Mouse (Mus musculus) stomach, embryonic 16.5 days (tissue): Measurements from ENCODE around the gene Sema5b. TPM values are rescaled to one million over a fixed set of nuclear protein-coding genes. Genes with fewer than 3 reads are reported as not detected.
A peak's percentile ranks its signal among the peaks of the same experiment; 100 is the strongest.

Experiments
- ATAC-seq: fragments of 200-750 bp; cut with Nextera tagmentation; 2 replicates; pipeline ENCODE4 v1.8.0; 2017; ENCODE audit warnings: moderate number of reproducible peaks, moderate TSS enrichment; ENCODE audit not compliant: insufficient read depth, low FRiP score
- H3K27ac ChIP-seq: fragments of 300-500 bp; sonication (generic); 2 replicates; pipeline ENCODE4 v1.5.1; 2014; ENCODE audit warnings: low read length
- H3K27me3 ChIP-seq: fragments of 300-500 bp; sonication (generic); 2 replicates; pipeline ENCODE4 v1.6.1; 2014; ENCODE audit warnings: low read length, control low read depth, mixed read lengths; ENCODE audit not compliant: control insufficient read depth, insufficient read depth
- H3K36me3 ChIP-seq: fragments of 300-500 bp; sonication (generic); 2 replicates; pipeline ENCODE4 v1.6.1; 2014; ENCODE audit warnings: low read length; ENCODE audit not compliant: control insufficient read depth, insufficient read depth
- H3K4me1 ChIP-seq: fragments of 300-500 bp; sonication (generic); 2 replicates; pipeline ENCODE4 v1.6.1; 2014; ENCODE audit warnings: low read length, control low read depth, mixed read lengths; ENCODE audit not compliant: control insufficient read depth, insufficient read depth
- H3K4me2 ChIP-seq: fragments of 300-500 bp; sonication (generic); 2 replicates; pipeline ENCODE4 v1.6.1; 2014; ENCODE audit warnings: low read depth, low read length, mixed read lengths
- H3K4me3 ChIP-seq: fragments of 300-500 bp; sonication (generic); replicated peaks from 2 replicates; pipeline ENCODE4 v1.5.1; 2014; ENCODE audit warnings: mild to moderate bottlenecking, low read length
- H3K9ac ChIP-seq: fragments of 300-500 bp; sonication (generic); 2 replicates; pipeline ENCODE4 v1.6.1; 2014; ENCODE audit warnings: low read length
- H3K9me3 ChIP-seq: fragments of 300-500 bp; sonication (generic); replicated peaks from 2 replicates; pipeline ENCODE4 v1.6.1; 2016; ENCODE audit warnings: low read length, control low read depth; ENCODE audit not compliant: control insufficient read depth
- WGBS: fragments of 180-500 bp; shearing (Covaris S2); extraction: QIAGEN DNeasy Blood & Tissue Kit; methylation state at CpG from one replicate; pipeline ENCODE4 v1.1.7; 2014; 5-methylcytosine and 5-hydroxymethylcytosine counted together
- polyA plus RNA-seq: library from polyadenylated mRNA; unstranded; fragments of >200 nt; fragmentation: Nextera tagmentation; extraction: Ambion mirVana; gene quantifications from 2 replicates; pipeline ENCODE4 v1.2.1, GENCODE M21; 2015

Gene Sema5b
- polyA plus RNA-seq, 1 experiment from 2014 or later, result 5.3 TPM

DNA sequence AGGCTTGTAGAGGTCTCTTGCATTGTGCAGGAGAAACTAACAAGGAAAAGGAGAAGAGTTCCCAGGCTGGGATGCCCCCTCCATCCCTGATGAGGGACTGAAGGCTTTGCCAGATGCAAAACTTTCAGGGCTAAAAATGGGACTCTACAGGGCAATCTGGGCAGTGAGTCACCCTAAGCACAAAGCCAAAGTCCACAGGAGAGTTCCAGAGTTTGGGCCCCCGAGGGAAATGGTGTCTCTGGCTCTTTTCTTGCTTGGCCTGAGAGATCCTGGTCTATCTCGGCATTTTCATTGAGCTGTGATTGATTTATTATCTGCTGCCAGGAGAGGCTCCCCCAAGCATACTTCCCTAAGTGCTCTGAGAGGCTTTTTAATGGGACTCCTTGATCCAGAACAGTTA is 92.1 kb downstream of the Sema5b start:
- no peak for ATAC-seq
- Histone ChIP-seq H3K9ac (no peak overlapping the region), H3K27me3 (no peaks in the 10 kb centered on the region), H3K9me3 (no peaks in the 10 kb centered on the region), H3K36me3 (no peaks in the 10 kb centered on the region), H3K27ac (no peak overlapping the region), H3K4me1 (peaks cover 10% of the 10 kb centered on the region), H3K4me3 (no peak overlapping the region), H3K4me2 (no peak overlapping the region)
- 31% methylated on average over 2 of the region's 2 CpGs for WGBS

DNA sequence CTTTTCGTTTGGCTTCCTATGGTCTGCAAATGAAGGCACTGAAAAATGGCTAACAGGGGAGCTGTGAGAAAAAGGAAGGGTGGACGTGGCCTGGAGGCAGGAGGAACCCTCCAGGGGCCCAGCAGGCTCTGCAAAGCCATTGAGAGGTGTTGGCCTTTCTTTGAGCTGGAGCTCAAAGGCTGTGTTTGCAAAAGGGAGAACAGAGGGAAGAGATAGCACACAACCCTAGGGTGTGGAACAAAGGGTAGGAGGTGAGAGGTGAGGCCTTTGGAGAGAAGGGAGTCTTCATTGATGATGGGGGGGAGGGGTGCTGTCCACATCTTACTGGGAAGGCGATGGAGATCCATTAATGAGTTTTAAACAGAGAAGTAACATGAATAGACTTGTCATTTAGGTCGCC is 94.0 kb downstream of the Sema5b start:
- H3K9me3 ChIP-seq, result no peaks in the 10 kb centered on the region
- H3K4me2 ChIP-seq, result no peak overlapping the region
- no peak for ATAC-seq
- H3K4me3 ChIP-seq, result no peak overlapping the region
- H3K4me1 ChIP-seq, result peaks cover 10% of the 10 kb centered on the region
- H3K9ac ChIP-seq, result no peak overlapping the region
- no peaks in the 10 kb centered on the region for H3K36me3 ChIP-seq
- H3K27me3 ChIP-seq, result no peaks in the 10 kb centered on the region
- H3K27ac ChIP-seq, result no peak overlapping the region
- 49% methylated on average over 4 of the region's 4 CpGs for WGBS

DNA sequence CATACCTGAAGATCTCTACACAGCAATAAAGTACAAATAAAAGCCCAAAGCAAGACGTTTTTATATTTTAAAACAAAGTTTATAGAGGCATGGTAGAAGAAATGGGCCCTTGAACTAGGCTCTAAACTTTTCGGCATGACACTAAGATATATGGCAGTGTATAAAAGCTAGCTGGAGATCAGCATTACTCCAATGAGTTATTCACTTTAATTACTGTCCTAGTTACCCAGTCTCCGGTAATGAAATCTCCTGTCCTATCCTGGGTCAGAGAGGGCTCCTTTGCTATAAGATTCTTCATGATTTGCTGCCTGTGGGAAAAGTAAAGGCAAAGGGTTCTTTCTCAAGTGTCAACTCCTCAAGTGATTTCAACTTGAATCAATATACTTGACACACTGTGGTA is 98.6 kb downstream of the Sema5b start:
- Histone ChIP-seq H3K27me3 (no peaks in the 10 kb centered on the region), H3K36me3 (no peaks in the 10 kb centered on the region), H3K27ac (no peak overlapping the region), H3K4me3 (no peak overlapping the region), H3K9ac (no peak overlapping the region), H3K9me3 (no peaks in the 10 kb centered on the region), H3K4me1 (no peaks in the 10 kb centered on the region; the same call in 1 of the 2 replicates), H3K4me2 (no peak overlapping the region)
- 70% methylated on average over 3 of the region's 3 CpGs for WGBS
- no peak for ATAC-seq

DNA sequence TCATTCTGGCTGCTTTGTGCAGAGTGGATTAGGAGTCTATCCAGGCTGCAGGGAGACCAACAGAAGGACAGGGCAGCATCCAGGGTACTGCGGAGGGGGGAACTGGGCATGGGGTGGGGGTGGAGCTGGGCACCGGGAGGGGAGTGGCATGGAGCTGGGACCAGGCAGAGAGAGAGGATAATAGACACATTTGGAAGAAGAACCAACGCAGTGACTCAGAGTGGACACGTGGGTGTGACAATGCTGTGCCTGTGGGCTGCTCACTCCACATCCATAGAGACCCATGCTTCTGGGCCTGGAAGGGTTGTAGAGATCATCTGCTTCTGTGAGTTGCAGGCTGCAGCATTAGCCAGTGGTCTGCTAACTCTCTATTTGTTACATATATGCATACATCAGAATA is 107.9 kb downstream of the Sema5b start:
- Histone ChIP-seq H3K4me1 (no peaks in the 10 kb centered on the region), H3K4me3 (no peak overlapping the region), H3K27ac (no peak overlapping the region), H3K27me3 (no peaks in the 10 kb centered on the region), H3K9ac (no peak overlapping the region), H3K4me2 (no peak overlapping the region), H3K9me3 (no peaks in the 10 kb centered on the region), H3K36me3 (no peaks in the 10 kb centered on the region)
- ATAC-seq, result no peak
- 88% methylated on average over 4 of the region's 4 CpGs for whole genome bisulfite sequencing

DNA sequence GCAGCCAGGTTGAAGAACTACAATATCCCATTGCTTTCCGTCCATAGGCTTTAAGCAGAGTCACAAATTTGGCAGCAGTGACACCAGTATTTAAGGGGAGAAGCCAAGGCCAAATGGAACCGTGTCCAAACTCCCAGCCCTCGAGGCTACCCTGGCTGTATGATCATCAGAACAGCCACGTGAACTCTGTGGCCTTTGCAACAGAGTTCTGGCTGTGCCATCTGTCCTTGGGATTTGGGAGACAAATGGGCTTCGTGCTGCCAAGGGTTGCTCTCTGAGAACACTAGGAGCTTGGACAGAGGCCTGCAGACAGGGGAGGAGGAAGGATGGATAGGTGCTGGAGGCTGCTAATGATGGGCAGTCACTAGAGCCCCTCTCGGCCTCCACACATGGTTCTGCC is 111.3 kb downstream of the Sema5b start:
- ATAC-seq, result no peak

DNA sequence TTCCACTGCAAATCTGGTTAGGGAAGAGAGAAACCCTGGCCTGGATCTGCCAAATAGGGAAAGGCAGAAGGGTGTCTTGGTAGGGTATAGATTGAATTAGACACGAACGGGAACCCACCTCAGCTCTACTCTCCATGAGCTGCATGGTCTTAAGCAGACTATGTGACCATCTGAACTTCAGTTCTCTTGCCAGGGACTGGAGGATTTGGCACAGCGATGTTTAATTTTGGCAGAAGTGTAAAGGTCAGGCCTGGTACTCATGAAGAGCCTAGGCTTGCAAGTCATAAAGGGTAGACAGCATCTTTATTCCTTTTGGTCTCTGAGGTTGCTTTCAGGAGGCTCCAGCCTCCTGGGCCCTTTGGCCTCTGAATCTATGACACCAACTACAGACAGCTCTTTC is 111.8 kb downstream of the Sema5b start:
- H3K4me3 ChIP-seq, result no peak overlapping the region
- no peaks in the 10 kb centered on the region for H3K36me3 ChIP-seq
- no peaks in the 10 kb centered on the region for H3K27me3 ChIP-seq
- H3K4me2 ChIP-seq, result no peak overlapping the region
- no peak overlapping the region for H3K9ac ChIP-seq
- H3K9me3 ChIP-seq, result no peaks in the 10 kb centered on the region
- ATAC-seq, result no peak
- no peaks in the 10 kb centered on the region for H3K4me1 ChIP-seq
- 93% methylated on average over 3 of the region's 3 CpGs for whole genome bisulfite sequencing
- H3K27ac ChIP-seq, result no peak overlapping the region

More for the DNA sequence above, 111.3 kb downstream of the Sema5b start:
- no peaks in the 10 kb centered on the region for H3K9me3 ChIP-seq
- H3K4me1 ChIP-seq, result no peaks in the 10 kb centered on the region
- no peak overlapping the region for H3K9ac ChIP-seq
- H3K4me3 ChIP-seq, result no peak overlapping the region
- no peaks in the 10 kb centered on the region for H3K27me3 ChIP-seq
- WGBS, result 54% methylated on average over 6 of the region's 6 CpGs
- H3K27ac ChIP-seq, result no peak overlapping the region
- H3K36me3 ChIP-seq, result no peaks in the 10 kb centered on the region
- H3K4me2 ChIP-seq, result no peak overlapping the region

DNA sequence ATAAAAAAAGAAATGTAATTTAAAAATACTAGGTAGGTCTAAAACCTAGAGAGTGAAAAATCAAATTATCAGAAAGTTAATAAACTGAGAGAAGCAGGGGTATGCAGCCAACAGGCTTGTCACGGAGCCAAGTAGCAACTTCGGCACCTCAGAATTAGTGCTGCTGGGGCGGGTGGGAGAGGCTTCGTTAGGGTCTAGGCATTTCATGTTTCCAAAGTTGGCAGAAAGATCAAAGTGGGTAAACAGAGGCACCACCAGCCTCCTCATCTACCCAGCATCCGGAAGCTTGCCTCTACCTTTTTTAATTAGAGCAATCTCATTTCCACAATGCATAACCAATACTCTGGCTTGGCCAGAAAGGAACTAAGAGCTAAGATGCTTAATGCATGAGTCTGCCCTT is 113.0 kb downstream of the Sema5b start:
- Histone ChIP-seq H3K4me2 (no peak overlapping the region), H3K27me3 (peaks cover under 1% of the 10 kb centered on the region; the same call in 1 of the 2 replicates), H3K9ac (no peak overlapping the region), H3K4me1 (no peaks in the 10 kb centered on the region), H3K36me3 (no peaks in the 10 kb centered on the region), H3K27ac (no peak overlapping the region), H3K9me3 (no peaks in the 10 kb centered on the region), H3K4me3 (no peak overlapping the region)
- ATAC-seq, result no peak
- WGBS, result 87% methylated on average over 5 of the region's 5 CpGs

DNA sequence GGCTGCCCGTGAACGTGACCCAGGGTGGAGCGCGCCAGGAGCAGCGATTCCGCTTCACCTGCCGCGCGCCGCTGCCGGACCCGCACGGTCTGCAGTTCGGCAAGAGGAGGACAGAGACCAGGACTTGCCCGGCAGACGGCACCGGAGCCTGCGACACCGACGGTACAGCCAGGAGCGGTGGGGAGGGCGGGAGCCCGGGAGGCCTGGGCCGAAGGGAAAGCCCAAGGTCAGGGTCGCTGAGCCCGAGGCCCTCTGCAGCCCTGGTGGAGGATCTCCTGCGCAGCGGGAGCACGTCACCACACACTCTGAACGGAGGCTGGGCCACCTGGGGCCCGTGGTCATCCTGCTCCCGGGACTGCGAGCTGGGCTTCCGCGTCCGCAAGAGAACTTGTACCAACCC is 119.3 kb downstream of the Sema5b start:
- H3K27me3 ChIP-seq, result peaks cover 20% of the 10 kb centered on the region
- H3K9ac ChIP-seq, result peak overlapping the region; percentile 53
- peak overlapping the region; percentile 76 for H3K4me2 ChIP-seq
- ATAC-seq, result no peak; the same call in 1 of the 2 replicates
- no peaks in the 10 kb centered on the region for H3K36me3 ChIP-seq
- 9% methylated on average over 36 of the region's 36 CpGs for WGBS
- no peaks in the 10 kb centered on the region for H3K9me3 ChIP-seq
- peak overlapping the region; percentile 45 for H3K4me3 ChIP-seq
- H3K27ac ChIP-seq, result no peak overlapping the region
- H3K4me1 ChIP-seq, result peaks cover 10% of the 10 kb centered on the region

DNA sequence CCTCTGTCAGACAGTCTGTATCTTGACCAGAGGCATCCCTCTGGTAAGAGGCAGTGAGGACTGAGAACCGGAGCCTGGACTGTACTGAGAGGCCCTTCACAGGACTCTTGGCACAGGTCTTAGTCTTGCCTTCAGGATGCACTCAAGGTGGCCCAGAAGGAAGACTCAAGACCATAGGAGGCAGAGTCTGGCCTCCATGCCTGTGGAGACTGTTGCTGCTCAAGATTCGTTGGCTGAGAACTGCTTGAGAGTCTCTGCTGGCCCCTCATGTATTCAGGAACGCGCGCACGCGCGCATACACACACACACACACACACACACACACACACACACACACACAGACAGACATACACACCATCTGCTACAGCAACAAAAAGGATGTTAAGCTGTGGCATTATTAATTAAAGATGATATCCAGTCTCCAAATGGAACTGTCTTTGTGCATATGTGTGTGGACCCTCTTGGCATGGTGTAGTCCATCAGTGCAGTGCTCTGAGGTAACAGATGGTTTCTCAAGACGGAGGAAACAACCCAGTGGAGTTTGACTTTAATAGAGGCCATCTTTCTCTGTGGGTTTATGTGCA is 123.0 kb downstream of the Sema5b start:
- no peak overlapping the region for H3K4me2 ChIP-seq
- no peaks in the 10 kb centered on the region for H3K36me3 ChIP-seq
- 88% methylated on average over 9 of the region's 9 CpGs for WGBS
- H3K27me3 ChIP-seq, result peaks cover 20% of the 10 kb centered on the region
- no peak for ATAC-seq
- H3K9ac ChIP-seq, result no peak overlapping the region
- peaks cover 10% of the 10 kb centered on the region for H3K4me1 ChIP-seq
- no peaks in the 10 kb centered on the region for H3K9me3 ChIP-seq
- no peak overlapping the region for H3K4me3 ChIP-seq
- H3K27ac ChIP-seq, result no peak overlapping the region
